Mouse (Mus musculus): Measurements from ENCODE around the gene Srgap2.

Gene Srgap2

GRCm38 (mm10) chr1:131527281-131528080 is at the start of gene Srgap2, which contains the start of gene Fam72a:
Srgap2 (minus strand) TSS chr1:131527352.
Fam72a (plus strand) TSS chr1:131527903.
- ChIA-PET CTCF (interaction anchor here in 3 of 4 experiments (0.6 to 1.8 kb wide), 20 partner anchors 13 to 747 kb away, joined by 3 to 6 read pairs (median 4); partner anchors contain the start of genes Rab29 (in 1 of the 3) and Rassf5 (in 1 of the 3)), POLR2A (interaction anchor here (0.6 to 5.8 kb wide), 226 partner anchors 8 to 1065 kb away, joined by 3 to 151 read pairs (median 5); partner anchors contain the start of genes Pm20d1 (in 3 of the 4), Rassf5 (in 3 of the 4), Slc41a1 (in 3 of the 4) and Avpr1b (in 2 of the 4))

GRCm38 (mm10) chr1:131573721-131574120 is 46.6 kb upstream of the Srgap2 start:
- ChIA-PET CTCF (no interaction called here), POLR2A (no interaction called here)

GRCm38 (mm10) chr1:131570391-131570790 is 43.2 kb upstream of the Srgap2 start:
- POLR2A ChIA-PET = interaction anchor here in 1 of 4 experiments (2.3 kb wide), 1 partner anchor 43 kb away, joined by 5 read pairs; the partner anchor contains the start of genes Fam72a and Srgap2
- CTCF ChIA-PET = interaction anchor here in 1 of 4 experiments (0.6 kb wide), 1 partner anchor 389 kb away, joined by 4 read pairs; no protein-coding TSS in a partner anchor

- ChIA-PET CTCF (no interaction called here), POLR2A (interaction anchor here in 2 of 4 experiments (0.6 to 2.3 kb wide), 2 partner anchors 28 to 42 kb away, joined by 3 to 5 read pairs; partner anchors contain the start of genes Fam72a (in 1 of the 2) and Srgap2 (in 1 of the 2))
Observed at GRCm38 (mm10) chr1:131569721-131570120, 42.6 kb upstream of the Srgap2 start.

- CTCF ChIA-PET = interaction anchor here in 3 of 4 experiments (0.6 to 2.2 kb wide), 18 partner anchors 11 to 851 kb away, joined by 3 to 9 read pairs (median 4); partner anchors contain the start of gene Fam72a (in 1 of the 3)
- POLR2A ChIA-PET = interaction anchor here in 3 of 4 experiments (0.6 to 9.4 kb wide), 17 partner anchors 11 to 696 kb away, joined by 3 to 70 read pairs (median 3); partner anchors contain the start of genes Fam72a (in 2 of the 3), Srgap2 (in 2 of the 3), Avpr1b (in 1 of the 3) and Slc41a1 (in 1 of the 3)
Observed at GRCm38 (mm10) chr1:131566056-131566455, 38.9 kb upstream of the Srgap2 start.

GRCm38 (mm10) chr1:131562081-131562480 is 34.9 kb upstream of the Srgap2 start:
- ChIA-PET CTCF (no interaction called here), POLR2A (interaction anchor here in 2 of 4 experiments (0.6 to 9.4 kb wide), 8 partner anchors 12 to 235 kb away, joined by 3 to 70 read pairs (median 4); partner anchors contain the start of genes Fam72a (in 2 of the 2), Srgap2 (in 2 of the 2) and Pm20d1 (in 1 of the 2))

GRCm38 (mm10) chr1:131560500-131560899 is 33.3 kb upstream of the Srgap2 start:
- ChIA-PET CTCF (interaction anchor here (0.6 to 1.2 kb wide), 4 partner anchors 12 to 401 kb away, joined by 3 to 5 read pairs (median 3); no protein-coding TSS in a partner anchor), POLR2A (interaction anchor here in 3 of 4 experiments (1.2 to 9.4 kb wide), 4 partner anchors 13 to 34 kb away, joined by 3 to 70 read pairs (median 34); partner anchors contain the start of genes Fam72a (in 3 of the 3) and Srgap2 (in 2 of the 3))

GRCm38 (mm10) chr1:131555042-131555812 is 28.1 kb upstream of the Srgap2 start:
- CTCF ChIA-PET = interaction anchor here (0.5 to 2.5 kb wide), 37 partner anchors 9 to 819 kb away, joined by 3 to 20 read pairs (median 4); partner anchors contain the start of genes Avpr1b (in 1 of the 4) and Fam72a (in 1 of the 4)
- POLR2A ChIA-PET = interaction anchor here in 3 of 4 experiments (0.6 to 2.1 kb wide), 8 partner anchors 9 to 265 kb away, joined by 3 to 19 read pairs (median 3); partner anchors contain the start of genes Fam72a (in 2 of the 3) and Srgap2 (in 2 of the 3)

GRCm38 (mm10) chr1:131553428-131553827 is 26.3 kb upstream of the Srgap2 start:
- ChIA-PET CTCF (no interaction called here), POLR2A (no interaction called here)

GRCm38 (mm10) chr1:131551956-131552355 is 24.8 kb upstream of the Srgap2 start:
- POLR2A ChIA-PET = interaction anchor here in 2 of 4 experiments (0.7 to 2.6 kb wide), 4 partner anchors 14 to 139 kb away, joined by 3 to 13 read pairs (median 6); partner anchors contain the start of genes Fam72a (in 2 of the 2) and Srgap2 (in 2 of the 2)
- CTCF ChIA-PET = interaction anchor here in 1 of 4 experiments (1.0 kb wide), 1 partner anchor 260 kb away, joined by 3 read pairs; no protein-coding TSS in a partner anchor

GRCm38 (mm10) chr1:131548494-131549365 is 21.6 kb upstream of the Srgap2 start:
- POLR2A ChIA-PET = interaction anchor here in 2 of 4 experiments (0.6 to 4.1 kb wide), 6 partner anchors 8 to 50 kb away, joined by 3 to 34 read pairs (median 4); partner anchors contain the start of genes Fam72a (in 2 of the 2), Srgap2 (in 2 of the 2) and Avpr1b (in 1 of the 2)
- CTCF ChIA-PET = interaction anchor here in 3 of 4 experiments (0.5 to 0.9 kb wide), 5 partner anchors 8 to 447 kb away, joined by 3 to 4 read pairs (median 3); no protein-coding TSS in a partner anchor

GRCm38 (mm10) chr1:131546798-131547690 is 19.9 kb upstream of the Srgap2 start:
- CTCF ChIA-PET = interaction anchor here in 3 of 4 experiments (0.6 to 1.6 kb wide), 6 partner anchors 8 to 276 kb away, joined by 3 to 7 read pairs (median 4); no protein-coding TSS in a partner anchor
- POLR2A ChIA-PET = interaction anchor here (0.6 to 8.8 kb wide), 13 partner anchors 11 to 385 kb away, joined by 3 to 80 read pairs (median 4); partner anchors contain the start of genes Fam72a (in 3 of the 4), Srgap2 (in 2 of the 4) and Avpr1b (in 1 of the 4)

- ChIA-PET POLR2A (interaction anchor here in 3 of 4 experiments (1.1 to 8.8 kb wide), 5 partner anchors 12 to 17 kb away, joined by 3 to 80 read pairs (median 10); partner anchors contain the start of genes Fam72a (in 3 of the 3) and Srgap2 (in 3 of the 3)), CTCF (interaction anchor here in 2 of 4 experiments (0.6 to 1.5 kb wide), 2 partner anchors 11 to 109 kb away, joined by 3 read pairs; no protein-coding TSS in a partner anchor)
Observed at GRCm38 (mm10) chr1:131543886-131544565, 16.9 kb upstream of the Srgap2 start.

GRCm38 (mm10) chr1:131541903-131542302 is 14.8 kb upstream of the Srgap2 start:
- ChIA-PET POLR2A (interaction anchor here in 1 of 4 experiments (8.8 kb wide), 1 partner anchor 14 kb away, joined by 80 read pairs; the partner anchor contains the start of genes Fam72a and Srgap2), CTCF (interaction anchor here in 1 of 4 experiments (0.6 kb wide), 1 partner anchor 13 kb away, joined by 4 read pairs; no protein-coding TSS in a partner anchor)
